Mouse (Mus musculus): ENCODE results near the gene Ccdc66.

The Ccdc66 gene

DNA sequence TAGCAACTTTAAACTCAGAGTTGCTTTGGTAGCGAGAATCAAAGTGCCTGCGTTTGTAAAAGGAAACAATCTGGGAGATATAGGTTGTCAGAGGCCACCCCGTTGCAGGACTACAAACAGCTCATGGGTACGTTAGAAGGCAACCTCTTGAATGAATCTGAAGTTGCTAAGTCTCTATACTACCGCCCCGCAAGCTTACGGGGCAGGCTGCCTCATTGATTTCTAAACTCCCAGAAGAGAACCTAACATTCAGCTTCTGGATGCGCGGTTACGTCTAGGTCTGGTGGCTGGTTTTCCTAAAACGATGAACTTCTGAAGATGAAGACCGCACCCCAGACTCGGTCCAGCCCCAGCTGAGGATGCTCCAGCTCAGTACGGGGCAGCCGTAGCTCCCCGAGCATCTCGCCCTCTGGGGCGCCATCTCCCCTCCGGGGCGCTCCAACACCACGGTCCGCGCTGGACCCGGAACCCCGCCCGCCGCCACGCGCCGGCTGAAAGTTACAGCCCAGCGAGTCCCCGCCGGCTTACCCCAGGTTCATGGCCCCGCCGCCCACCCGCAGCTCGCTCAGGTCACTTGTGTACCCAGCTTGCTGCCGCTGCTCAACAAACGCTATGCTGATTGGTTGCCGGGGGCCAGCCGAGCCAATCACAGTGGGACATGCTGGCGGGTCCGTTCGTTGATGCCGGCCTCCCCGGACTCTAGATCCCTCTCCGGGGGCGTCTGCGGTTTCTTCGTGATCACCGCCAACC lies at the start of gene Ccdc66:
Gene Ccdc66, minus strand, starts transcription at position 567 of the 750 bp plus-strand sequence.
- peak; percentile 97 to 99 for DNase-seq

DNA sequence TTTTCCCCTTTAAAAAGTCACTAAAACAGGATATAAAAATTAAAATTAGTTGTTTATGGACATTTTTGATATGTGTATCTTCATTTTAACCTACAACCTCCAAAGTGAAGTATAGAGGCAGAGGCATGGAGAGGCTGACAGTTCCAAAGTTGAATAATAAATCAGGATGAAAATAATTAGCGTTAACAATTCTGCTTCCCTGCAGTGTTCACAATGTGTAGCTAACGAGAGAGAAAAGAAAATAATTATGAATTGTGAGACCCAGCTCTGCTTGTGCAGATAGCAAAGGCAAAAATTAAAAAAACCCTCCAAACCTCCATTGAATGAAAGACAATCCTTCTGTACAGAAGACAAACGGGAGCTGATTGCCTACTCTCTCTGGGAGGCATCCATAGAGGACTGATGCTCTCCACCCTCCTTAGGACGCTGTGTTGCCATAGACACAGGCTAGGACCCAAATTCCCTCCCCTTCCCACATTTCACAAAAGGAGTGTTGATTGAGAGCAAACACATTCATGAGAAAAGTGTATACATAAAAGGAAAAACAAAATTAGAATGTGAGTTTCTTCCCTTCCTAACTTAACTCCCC lies 35.7 kb upstream of the Ccdc66 start:
- DNase-seq = no peak

DNA sequence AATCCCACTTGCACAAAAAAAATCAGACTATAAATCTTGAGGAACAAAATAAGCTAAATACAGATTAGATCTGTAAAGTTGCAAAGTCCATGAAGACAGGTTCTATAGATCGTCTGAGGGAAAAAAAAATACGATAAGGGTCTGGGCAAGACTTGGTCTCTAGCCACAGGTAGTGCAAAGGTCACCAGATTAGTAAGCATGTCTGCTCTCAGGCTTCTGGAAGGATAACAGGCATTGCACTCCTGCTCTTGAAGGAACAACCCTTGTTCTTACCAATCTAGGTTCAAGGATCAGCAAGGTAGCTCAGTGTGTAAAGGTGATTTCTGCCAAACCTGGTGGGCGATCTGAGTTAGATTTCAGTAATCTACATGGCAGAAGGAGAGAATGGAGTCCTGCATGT lies 28.2 kb upstream of the Ccdc66 start:
- peak in 1 of 2 experiments; percentile 21 for DNase-seq

DNA sequence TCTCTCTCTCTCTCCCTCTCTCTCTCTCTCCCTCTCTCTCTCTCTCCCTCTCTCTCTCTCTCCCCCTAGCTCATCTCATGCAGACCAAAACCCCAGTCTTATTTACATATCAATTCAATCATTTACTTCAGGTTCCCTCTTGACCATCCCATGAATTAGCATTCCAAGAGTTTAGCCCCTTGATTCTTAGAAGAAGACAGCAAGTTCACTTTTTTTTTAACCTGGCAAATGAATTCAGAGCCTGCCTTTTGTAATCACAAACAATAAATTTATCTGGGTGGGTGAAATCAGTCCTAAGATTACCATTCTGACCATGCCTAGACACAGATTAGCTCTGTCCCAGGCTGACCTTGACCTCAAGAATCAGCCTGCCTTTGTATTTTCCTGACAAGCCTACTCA lies 16.3 kb upstream of the Ccdc66 start:
- DNase-seq = no peak

DNA sequence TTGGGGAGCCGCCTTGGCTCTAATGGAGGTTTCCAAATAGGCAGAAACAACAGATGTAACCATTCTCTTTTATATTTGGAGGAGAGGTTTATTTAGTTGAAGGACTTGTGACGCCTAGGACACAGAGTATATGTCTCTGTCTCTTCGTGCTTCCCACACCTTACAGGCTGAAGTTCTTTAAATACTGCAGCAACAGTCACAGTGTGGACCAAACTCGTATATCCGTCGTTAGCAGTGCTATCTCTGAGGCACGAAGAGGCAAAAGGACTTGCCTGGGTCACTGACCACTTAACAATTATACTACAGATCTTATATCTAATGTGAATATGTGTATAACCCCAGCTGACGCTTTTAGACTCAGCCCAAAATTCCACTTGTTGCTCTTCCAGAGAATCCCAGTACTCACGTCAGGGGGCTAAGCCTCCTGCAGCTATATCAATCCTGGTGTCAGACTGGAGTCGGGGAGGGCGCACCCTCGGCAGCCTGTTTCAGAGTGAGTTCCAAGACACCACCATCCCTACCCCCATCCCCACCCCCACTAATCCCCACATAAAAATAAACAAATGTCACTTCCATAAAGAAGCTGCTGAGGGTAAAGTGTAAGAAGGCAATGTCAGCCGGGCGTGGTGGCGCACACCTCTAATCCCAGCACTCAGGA lies 513 bp upstream of the Ccdc66 start:
- no peak for DNase-seq

DNA sequence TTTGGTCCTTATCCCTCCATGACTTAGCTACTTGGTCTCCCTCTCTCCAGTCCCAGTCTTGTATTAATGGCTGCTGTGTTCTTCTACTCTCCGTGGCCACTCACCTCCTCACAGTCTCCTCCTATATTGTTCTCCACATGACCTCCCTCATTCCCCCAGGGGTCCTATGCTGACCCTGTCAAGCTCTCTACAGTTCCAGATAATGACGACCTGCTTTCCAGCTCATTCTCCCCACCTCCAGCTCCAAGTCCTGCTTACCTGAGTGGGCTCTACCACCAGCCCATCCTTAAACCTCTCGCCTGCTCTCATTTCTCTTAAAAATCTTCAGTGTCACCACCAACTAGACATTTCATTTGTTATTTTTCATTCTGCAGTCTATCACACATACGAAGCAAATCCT lies 7.2 kb downstream of the Ccdc66 start:
- no peak for DNase-seq

DNA sequence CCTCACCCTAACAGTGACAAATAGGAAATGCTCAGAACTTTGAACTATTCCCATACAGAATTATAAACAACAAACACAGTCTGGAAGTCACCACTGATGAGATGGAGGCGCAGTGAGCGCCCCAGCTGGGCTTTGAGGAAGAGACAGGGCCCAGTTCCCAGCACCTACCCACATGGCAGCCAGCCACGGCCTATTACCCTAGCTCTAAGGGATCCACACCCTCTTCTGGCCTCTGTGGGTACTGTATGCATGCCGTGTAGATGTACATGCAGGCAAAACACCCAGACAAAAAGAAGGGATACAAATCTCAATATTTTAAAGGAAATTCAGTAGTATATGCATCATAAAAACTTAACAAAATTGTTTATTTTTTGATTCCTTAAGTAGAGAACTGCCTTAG lies 14.7 kb downstream of the Ccdc66 start:
- peak in 1 of 2 experiments; percentile 31 for DNase-seq

DNA sequence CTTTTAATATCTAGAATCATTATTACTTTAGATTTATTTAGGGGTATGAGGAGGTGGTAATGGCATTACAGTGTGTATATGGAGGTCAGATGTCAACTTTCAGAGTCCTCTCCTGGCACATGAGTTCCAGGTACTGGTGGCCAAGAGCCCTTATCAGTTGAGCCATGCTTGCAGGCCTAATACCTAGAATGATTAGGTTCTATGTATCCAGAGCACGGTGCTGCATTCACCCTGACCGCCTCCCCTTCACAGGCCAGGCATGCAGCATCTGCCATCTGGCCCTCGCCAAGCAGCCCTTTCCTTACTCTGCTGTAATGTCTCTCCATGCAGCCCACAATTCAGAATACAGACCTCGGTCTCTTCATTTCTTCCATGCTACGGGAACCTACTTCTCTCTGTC lies 16.9 kb downstream of the Ccdc66 start:
- no peak for DNase-seq

DNA sequence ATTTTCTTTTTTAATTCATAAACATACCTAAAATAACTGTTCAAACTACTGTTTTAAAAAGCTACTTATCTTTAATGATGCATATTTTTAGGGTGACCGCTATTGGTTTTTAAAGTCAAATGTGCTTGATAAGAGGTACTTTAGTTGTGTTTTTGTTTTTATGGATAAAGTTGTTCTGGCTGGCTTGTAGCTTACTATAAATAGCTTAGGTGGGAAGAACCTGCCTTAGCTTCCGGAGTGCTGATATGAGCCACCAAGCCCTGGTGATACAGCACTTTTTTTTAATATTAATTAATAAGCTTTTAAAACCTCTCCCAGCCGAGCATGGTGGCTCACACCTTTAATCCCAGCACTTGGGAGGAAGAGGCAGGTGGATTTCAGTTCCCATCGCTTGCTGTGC lies 61.3 kb downstream of the Ccdc66 start:
- no peak for DNase-seq

DNA sequence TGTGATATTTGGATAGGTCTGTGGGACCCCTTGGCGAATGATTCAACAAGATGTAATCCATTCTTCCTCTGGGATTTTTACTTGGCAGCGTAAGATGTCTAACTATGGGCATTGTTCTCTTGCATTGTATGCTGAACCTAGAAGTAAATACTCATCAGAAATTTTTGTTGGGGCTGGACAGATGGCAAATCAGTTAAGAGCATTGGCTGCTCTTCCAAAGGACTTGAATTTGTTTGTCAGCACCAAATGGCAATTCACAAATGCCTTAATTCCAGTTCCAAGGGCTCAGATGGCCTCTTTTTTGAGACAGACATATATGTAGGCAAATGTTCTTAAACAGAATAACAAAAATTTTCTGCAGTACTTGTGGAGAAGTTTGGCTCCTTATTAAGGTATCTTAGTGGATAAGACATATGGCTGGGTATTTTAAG lies 63.4 kb downstream of the Ccdc66 start:
- DNase-seq = no peak

DNA sequence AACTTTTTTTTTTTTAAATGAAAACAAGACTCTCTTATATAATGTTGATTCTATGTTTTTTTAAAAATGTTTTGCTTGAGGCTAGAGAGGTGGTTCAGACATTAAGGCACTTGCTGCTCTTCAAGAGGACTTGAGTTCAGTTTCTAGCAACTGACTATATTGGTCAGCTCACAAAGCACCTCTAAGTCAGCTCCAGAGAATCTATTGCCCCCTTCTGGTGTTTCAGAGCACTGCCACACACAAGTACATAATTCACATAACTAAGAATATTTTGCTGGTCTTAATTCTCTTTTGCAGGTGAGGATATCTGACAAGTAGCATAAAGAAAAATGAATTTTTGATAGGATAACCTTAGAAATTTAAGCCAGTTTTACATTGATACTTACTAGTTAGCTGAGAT lies 67.3 kb downstream of the Ccdc66 start:
- peak; percentile 26 to 42 for DNase-seq

DNA sequence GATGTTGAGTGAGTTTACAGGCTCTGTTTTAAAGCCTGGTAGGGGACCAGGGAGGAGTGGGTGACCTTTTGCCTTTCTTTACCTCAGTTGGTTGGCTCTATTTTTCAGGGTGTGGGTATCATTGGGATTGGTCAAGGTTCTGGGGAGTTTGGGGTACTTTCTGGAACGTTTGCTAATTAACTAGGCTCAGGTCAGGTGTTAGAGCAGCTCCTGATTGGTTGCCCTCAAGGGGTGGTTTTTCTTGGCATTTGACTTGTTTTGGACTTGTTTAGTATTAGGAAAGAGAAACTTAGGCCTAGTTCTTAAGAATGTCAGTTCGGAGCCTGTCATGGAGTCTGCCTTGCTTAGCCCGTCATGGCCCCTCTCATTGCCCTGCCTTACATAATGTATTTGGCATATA lies 71.4 kb downstream of the Ccdc66 start:
- peak; percentile 51 to 53 for DNase-seq

DNA sequence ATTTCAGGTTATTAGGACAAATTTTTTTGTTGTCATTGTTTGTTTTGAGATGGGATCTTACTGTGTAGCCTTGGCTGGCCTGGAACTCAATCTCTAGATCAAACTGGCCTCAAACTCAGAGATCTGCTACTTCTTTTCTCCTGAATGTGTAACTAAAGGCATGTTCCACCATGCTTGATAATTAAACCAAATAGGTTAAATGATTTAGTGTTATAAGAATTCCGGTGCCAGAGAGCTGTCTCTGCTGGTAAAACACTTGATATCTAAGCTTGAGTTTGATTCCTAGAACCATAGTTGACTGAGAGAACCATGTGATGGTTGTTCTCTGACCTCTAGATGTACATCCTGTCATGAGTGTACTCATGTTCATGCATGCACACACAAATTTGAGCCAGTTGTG lies 72.1 kb downstream of the Ccdc66 start:
- no peak for DNase-seq

DNA sequence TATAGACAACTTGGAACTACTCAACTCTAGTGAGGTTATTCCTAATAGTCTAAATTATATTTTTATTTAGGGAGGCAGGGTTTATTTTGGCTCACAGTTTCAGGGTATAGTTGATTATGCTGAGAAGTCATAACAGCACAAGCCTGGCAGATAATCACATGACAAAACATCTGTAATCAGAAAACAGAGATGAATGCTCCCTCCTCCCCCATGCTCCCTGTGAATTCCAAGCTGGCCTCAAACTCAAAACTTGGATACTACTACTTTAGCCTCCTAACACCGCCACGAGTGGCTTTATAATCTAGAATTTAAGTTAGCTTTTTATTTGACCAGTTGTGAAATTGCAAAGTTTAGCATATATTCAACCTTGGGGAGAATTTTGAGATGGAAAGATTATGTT lies 76.2 kb downstream of the Ccdc66 start:
- DNase-seq = no peak
